Mouse (Mus musculus): ENCODE data around the gene Rbms3.

DNA sequence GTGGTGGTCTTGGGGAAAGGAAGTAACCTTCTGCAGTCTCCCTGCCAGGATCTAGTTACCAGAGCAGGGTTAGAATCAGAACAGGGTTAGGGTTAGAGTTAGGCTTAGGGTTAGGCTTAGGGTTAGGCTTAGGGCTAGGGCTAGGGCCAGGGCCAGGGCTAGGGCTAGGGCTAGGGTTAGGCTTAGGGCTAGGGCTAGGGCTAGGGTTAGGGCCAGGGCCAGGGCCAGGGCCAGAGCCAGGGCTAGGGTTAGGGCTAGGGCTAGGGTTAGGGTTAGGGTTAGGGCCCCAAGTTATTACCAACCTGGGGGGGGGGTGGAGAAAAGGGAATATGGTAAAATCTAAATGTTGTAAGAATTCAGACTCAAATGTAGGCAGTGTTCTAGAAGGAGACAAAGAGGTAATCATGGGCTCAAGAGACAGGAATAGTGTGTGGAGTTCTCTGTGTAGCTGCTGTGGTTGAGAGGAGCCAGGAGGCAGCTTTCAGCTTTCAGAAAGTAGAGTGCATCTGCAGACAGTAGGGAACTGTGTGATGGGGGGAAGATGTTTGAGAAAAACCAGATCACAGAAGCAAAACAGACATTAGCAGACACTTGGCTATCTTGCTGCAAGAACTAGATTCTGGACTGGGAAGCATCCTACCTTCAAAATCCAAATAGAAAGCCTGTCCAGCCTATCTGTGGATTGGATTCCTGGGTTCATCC, 588.3 kb downstream of the Rbms3 start:
- TF ChIP-seq CTCF (IDR thresholded peaks at IDR 0.05; ENCODE audit: low read depth, low read length), result no peak
- TF ChIP-seq POLR2A (IDR thresholded peaks at IDR 0.05; ENCODE audit: extremely low read depth, insufficient read depth, low read length), result no peak

All from liver, adult 2 months (tissue).